Mouse (Mus musculus) spleen, postnatal 36 days (tissue): Measurements from ENCODE around the gene Gm29276.
"Not testable (repeated sequence)": the region's sequence is repeated elsewhere in the genome, so short reads cannot be mapped to it uniquely, and the experiment has no call there.

Experiments used
- DNase-seq, 2 experiments: peaks; one replicate each; pipeline ENCODE4 v3.0.0; 2022; ENCODE audit warnings: low spot score in 2 of 2, mixed read lengths in 1 of 2

Gm29276 gene

GRCm38 (mm10) chrY:42582150-42582549, at the start of gene Gm29276:
Gene Gm29276 (minus strand): TSS chrY:42582250.
- DNase-seq, result not testable (repeated sequence)
